Mouse (Mus musculus) embryonic facial prominence, embryonic 13.5 days (tissue): ENCODE data around the gene Zc3h12b. TPM values are rescaled to one million over a fixed set of nuclear protein-coding genes. Genes with fewer than 3 reads are reported as not detected.

Source experiments
- ATAC-seq: fragments of 200-750 bp; cut with Nextera tagmentation; 2 replicates; pipeline ENCODE4 v1.8.0; 2017; ENCODE audit warnings: low read depth; ENCODE audit not compliant: insufficient number of reproducible peaks, insufficient read depth, low FRiP score, low TSS enrichment
- H3K27ac ChIP-seq: fragments of 300-500 bp; sonication (generic); 2 replicates; pipeline ENCODE4 v1.5.1; 2015; ENCODE audit warnings: moderate library complexity, mild to moderate bottlenecking, inconsistent platforms
- H3K27me3 ChIP-seq: fragments of 300-500 bp; sonication (generic); 2 replicates; pipeline ENCODE4 v1.6.1; 2015; ENCODE audit warnings: mild to moderate bottlenecking, inconsistent platforms
- H3K36me3 ChIP-seq: fragments of 300-500 bp; sonication (generic); 2 replicates; pipeline ENCODE4 v1.6.1; 2015; ENCODE audit warnings: mild to moderate bottlenecking, inconsistent platforms
- H3K4me1 ChIP-seq: fragments of 300-500 bp; sonication (generic); 2 replicates; pipeline ENCODE4 v1.6.1; 2015; ENCODE audit warnings: inconsistent platforms
- H3K4me2 ChIP-seq: fragments of 300-500 bp; sonication (generic); 2 replicates; pipeline ENCODE4 v1.6.1; 2015; ENCODE audit warnings: moderate library complexity, mild to moderate bottlenecking, inconsistent platforms
- H3K4me3 ChIP-seq: fragments of 300-500 bp; sonication (generic); 2 replicates; pipeline ENCODE4 v1.5.1; 2015; ENCODE audit warnings: mild to moderate bottlenecking, inconsistent platforms
- H3K9ac ChIP-seq: fragments of 300-500 bp; sonication (generic); 2 replicates; pipeline ENCODE4 v1.6.1; 2015; ENCODE audit warnings: mild to moderate bottlenecking, inconsistent platforms
- H3K9me3 ChIP-seq: fragments of 300-500 bp; sonication (generic); 2 replicates; pipeline ENCODE4 v1.6.1; 2016; ENCODE audit warnings: inconsistent platforms
- WGBS: fragments of 180-500 bp; shearing (Covaris S2); methylation state at CpG from one replicate; pipeline ENCODE4 v1.1.7; 2015; ENCODE audit warnings: mixed read lengths; 5-methylcytosine and 5-hydroxymethylcytosine counted together
- polyA plus RNA-seq: library from polyadenylated mRNA; unstranded; fragments of >200 nt; fragmentation: Nextera tagmentation; extraction: Ambion mirVana; gene quantifications from 2 replicates; pipeline ENCODE4 v1.2.1, GENCODE M21; 2015

The Zc3h12b gene
- 4.7 and 4.8 TPM in 2 replicates for polyA plus RNA-seq

DNA sequence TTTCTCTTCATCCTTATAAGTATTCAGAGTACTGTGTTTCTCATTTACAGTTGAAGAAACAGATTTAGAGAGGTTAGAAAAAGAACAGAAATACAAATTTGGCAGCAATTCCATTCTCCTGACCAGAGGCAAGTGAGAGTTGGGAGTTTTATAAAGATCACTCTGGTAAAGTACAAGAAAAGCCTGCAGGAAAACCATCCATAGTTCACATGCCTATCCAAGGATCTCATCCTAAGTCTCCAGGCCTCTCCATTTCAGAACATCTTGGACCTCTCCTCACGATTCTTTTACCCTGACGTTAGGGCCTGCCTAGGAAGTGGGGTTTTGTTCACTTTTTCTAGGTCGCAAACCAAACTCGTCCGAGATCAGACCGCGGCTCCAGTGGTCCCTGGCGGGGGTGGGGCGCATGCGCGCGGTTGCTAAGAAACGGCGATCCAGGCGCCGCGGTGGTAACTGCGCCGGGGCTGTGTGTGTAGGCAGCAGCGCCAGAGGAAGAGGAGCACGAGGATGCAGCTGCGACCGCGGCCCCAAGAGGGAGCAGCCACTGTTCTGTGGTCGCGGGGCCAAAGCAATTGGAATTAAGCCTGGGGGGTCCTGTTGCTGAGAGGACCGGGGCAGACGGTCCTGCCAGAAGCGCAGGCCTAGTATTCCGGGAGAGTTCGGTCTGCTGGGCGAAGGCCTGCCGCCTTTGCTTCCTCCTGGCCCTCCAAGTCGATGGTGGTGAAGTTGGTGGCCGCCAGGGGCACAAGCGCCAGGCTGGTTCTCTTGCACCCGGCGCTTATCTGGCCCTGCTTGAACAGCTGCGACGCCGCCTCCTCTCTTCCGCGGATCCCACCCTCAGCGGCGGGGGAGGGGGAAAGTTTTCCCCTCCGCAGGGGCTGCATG, at the start of gene Zc3h12b:
Gene Zc3h12b (plus strand): TSS at position 452 of the 885 bp plus-strand sequence.
- peak within 1 kb of the TSS; percentile 53 for H3K4me3 ChIP-seq

DNA sequence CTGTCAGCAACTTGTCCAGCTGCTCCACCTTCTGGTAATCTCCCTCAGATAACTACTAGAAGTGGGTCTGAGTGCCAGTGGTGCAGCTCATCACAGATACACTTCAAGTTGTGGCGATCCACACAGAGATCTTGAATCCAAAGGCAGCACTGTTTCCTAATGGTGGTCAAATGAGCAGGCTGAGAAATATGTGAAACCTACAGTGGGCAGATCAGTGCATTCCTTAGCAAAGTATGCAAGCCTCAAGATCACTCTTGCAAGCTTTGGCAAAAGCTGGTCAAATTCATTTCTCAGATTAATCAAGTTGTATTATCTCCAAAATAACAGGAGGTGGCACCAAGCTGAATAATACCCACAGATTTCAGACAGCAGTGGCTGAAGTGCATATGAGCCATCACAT, 29.3 kb upstream of the Zc3h12b start:
- no peaks in the 10 kb centered on the region for H3K27me3 ChIP-seq
- H3K27ac ChIP-seq, result no peak overlapping the region
- no peak overlapping the region for H3K4me2 ChIP-seq
- H3K9ac ChIP-seq, result no peak overlapping the region
- no peak for ATAC-seq
- H3K9me3 ChIP-seq, result no peaks in the 10 kb centered on the region
- H3K4me1 ChIP-seq, result no peaks in the 10 kb centered on the region
- 87% methylated on average over 1 of the region's 1 CpGs for WGBS
- no peak overlapping the region for H3K4me3 ChIP-seq
- H3K36me3 ChIP-seq, result no peaks in the 10 kb centered on the region

More for the DNA sequence above, at the start of gene Zc3h12b:
- H3K27ac ChIP-seq, result peak within 1 kb of the TSS; percentile 64
- ATAC-seq, result peak; percentile 93
- no peaks in the 10 kb centered on the region for H3K4me1 ChIP-seq
- peak within 1 kb of the TSS; percentile 57 for H3K4me2 ChIP-seq
- no peaks in the 10 kb centered on the region for H3K36me3 ChIP-seq
- peak within 1 kb of the TSS; percentile 72 for H3K9ac ChIP-seq
- H3K27me3 ChIP-seq, result peaks cover 10% of the 10 kb centered on the region; the same call in 1 of the 2 replicates
- no peaks in the 10 kb centered on the region for H3K9me3 ChIP-seq
- 27% methylated on average over 46 of the region's 46 CpGs for WGBS

DNA sequence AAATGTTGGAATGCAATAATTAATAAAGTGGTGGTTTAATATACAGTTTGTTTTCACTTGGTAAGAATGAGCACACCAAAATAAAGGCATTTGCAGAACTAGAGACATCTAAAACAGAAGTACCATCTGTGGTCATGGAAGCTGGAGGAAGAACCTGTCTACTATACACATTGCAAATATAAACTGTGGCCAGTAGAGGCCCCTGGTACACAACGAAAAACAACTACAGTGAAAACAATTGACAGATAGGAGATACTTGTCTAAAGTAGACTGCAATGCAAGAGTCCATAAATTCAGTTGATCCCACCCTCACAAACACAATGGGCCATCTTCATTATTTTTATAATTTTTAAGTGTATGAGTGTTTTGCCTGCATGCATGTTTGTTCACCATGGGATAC, 24.4 kb upstream of the Zc3h12b start:
- WGBS, result 77% methylated on average over 1 of the region's 1 CpGs
- H3K27ac ChIP-seq, result no peak overlapping the region
- no peak overlapping the region for H3K4me2 ChIP-seq
- H3K36me3 ChIP-seq, result no peaks in the 10 kb centered on the region
- no peaks in the 10 kb centered on the region for H3K27me3 ChIP-seq
- no peak overlapping the region for H3K9ac ChIP-seq
- no peak overlapping the region for H3K4me3 ChIP-seq
- ATAC-seq, result no peak
- no peaks in the 10 kb centered on the region for H3K4me1 ChIP-seq
- no peaks in the 10 kb centered on the region for H3K9me3 ChIP-seq

GRCm38 (mm10) chrX:95738253-95738652, 26.8 kb downstream of the Zc3h12b start:
- Histone ChIP-seq H3K4me3 (no peak overlapping the region), H3K4me2 (no peak overlapping the region), H3K9ac (no peak overlapping the region), H3K27ac (no peak overlapping the region), H3K4me1 (no peaks in the 10 kb centered on the region), H3K9me3 (no peaks in the 10 kb centered on the region), H3K27me3 (no peaks in the 10 kb centered on the region), H3K36me3 (peaks cover under 1% of the 10 kb centered on the region; the same call in 1 of the 2 replicates)
- WGBS, result 38% methylated on average over 2 of the region's 2 CpGs
- ATAC-seq, result no peak

GRCm38 (mm10) chrX:95795881-95796280, 84.4 kb downstream of the Zc3h12b start:
- H3K27ac ChIP-seq, result no peak overlapping the region

GRCm38 (mm10) chrX:95801790-95802189, 90.3 kb downstream of the Zc3h12b start:
- Histone ChIP-seq H3K9me3 (no peaks in the 10 kb centered on the region), H3K27me3 (no peaks in the 10 kb centered on the region), H3K4me3 (no peak overlapping the region), H3K9ac (no peak overlapping the region), H3K27ac (no peak overlapping the region), H3K36me3 (no peaks in the 10 kb centered on the region), H3K4me1 (no peaks in the 10 kb centered on the region), H3K4me2 (no peak overlapping the region)
- 71% methylated on average over 1 of the region's 1 CpGs for WGBS
- no peak for ATAC-seq

More at GRCm38 (mm10) chrX:95795881-95796280, 84.4 kb downstream of the Zc3h12b start:
- 76% methylated on average over 3 of the region's 3 CpGs for WGBS
- Histone ChIP-seq H3K9ac (no peak overlapping the region), H3K27me3 (no peaks in the 10 kb centered on the region), H3K9me3 (no peaks in the 10 kb centered on the region), H3K4me1 (no peaks in the 10 kb centered on the region), H3K4me2 (no peak overlapping the region), H3K4me3 (no peak overlapping the region), H3K36me3 (no peaks in the 10 kb centered on the region)
- no peak for ATAC-seq

GRCm38 (mm10) chrX:95852806-95853205, 141.3 kb downstream of the Zc3h12b start:
- ATAC-seq, result no peak
- Histone ChIP-seq H3K27me3 (no peaks in the 10 kb centered on the region), H3K4me1 (no peaks in the 10 kb centered on the region), H3K27ac (no peak overlapping the region), H3K4me2 (no peak overlapping the region), H3K4me3 (no peak overlapping the region), H3K9ac (no peak overlapping the region), H3K9me3 (no peaks in the 10 kb centered on the region), H3K36me3 (no peaks in the 10 kb centered on the region)
- 64% methylated on average over 9 of the region's 14 CpGs for WGBS

DNA sequence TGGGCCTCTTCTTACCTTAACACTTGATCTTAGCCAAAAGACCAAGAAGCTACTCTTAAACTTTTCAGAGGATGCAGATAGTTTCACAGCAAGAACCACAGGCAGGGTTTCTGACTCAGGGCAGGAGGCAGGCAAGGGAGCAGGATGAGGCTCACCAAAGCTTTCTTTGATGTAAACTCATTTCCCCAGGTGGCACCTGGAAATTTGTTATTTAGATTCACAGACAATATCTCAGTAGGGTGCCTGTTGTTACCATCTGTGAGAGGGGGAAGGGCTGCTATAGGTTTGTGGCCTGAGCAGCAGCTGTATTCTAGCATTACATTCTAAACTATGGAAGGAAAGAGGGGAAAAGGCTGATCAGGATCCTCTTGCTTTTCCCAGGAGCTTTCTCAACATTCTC, 169.6 kb downstream of the Zc3h12b start:
- Histone ChIP-seq H3K36me3 (no peaks in the 10 kb centered on the region), H3K9ac (no peak overlapping the region), H3K9me3 (no peaks in the 10 kb centered on the region), H3K4me2 (no peak overlapping the region), H3K27me3 (no peaks in the 10 kb centered on the region), H3K4me3 (no peak overlapping the region), H3K4me1 (no peaks in the 10 kb centered on the region), H3K27ac (no peak overlapping the region)
- no peak for ATAC-seq

GRCm38 (mm10) chrX:95902716-95903115, 191.2 kb downstream of the Zc3h12b start:
- Histone ChIP-seq H3K27ac (no peak overlapping the region), H3K36me3 (no peaks in the 10 kb centered on the region), H3K27me3 (peaks cover 7% of the 10 kb centered on the region), H3K9me3 (no peaks in the 10 kb centered on the region), H3K9ac (no peak overlapping the region), H3K4me3 (no peak overlapping the region), H3K4me1 (no peaks in the 10 kb centered on the region), H3K4me2 (no peak overlapping the region)
- ATAC-seq, result no peak
- WGBS, result 83% methylated on average over 3 of the region's 3 CpGs

DNA sequence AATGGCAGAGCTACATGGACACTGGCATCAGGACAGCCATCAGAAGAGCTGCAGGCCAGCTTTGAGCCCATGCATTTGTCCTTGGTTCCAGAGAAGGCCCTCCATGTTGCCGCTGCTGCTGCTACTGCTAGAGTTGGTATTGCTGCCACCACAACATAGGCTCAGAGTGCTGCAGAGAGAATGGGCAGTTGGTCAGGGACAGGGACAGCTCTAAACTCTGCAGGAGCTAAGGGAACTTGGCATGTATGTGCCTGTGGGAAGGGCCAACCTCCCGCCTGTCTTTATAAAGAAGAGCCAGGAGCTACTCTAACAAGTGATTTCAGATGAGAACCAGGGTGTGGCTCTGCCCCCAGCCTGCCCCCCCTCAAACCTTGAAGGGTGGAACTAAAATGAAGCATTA, 224.0 kb downstream of the Zc3h12b start:
- Histone ChIP-seq H3K9ac (no peak overlapping the region), H3K27ac (no peak overlapping the region), H3K4me2 (no peak overlapping the region), H3K4me1 (no peaks in the 10 kb centered on the region), H3K4me3 (no peak overlapping the region), H3K9me3 (no peaks in the 10 kb centered on the region), H3K27me3 (peaks cover 6% of the 10 kb centered on the region; the same call in 1 of the 2 replicates), H3K36me3 (peaks cover 25% of the 10 kb centered on the region)
- no peak for ATAC-seq
- WGBS, result 91% methylated on average over 2 of the region's 2 CpGs

DNA sequence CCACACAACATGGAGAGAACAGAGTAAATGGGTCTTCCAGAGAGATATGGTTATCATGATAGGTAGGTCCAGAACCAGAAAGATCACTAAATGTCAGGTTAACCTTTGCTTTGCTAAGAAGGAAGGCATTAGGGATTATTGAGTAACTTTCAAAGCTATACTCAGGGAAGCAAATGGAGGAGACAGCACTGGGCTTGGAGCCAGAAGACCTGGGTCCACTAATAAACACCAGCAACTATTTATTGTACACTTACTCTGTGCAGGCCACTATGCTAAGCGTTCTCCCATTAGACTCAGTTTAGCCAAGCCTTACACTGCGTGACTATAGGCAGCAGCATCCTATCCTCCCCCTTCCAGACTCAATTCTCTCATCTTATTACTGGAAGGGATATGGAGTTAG, 234.0 kb downstream of the Zc3h12b start:
- Histone ChIP-seq H3K36me3 (peaks cover 13% of the 10 kb centered on the region; the same call in 1 of the 2 replicates), H3K4me3 (no peak overlapping the region), H3K4me1 (no peaks in the 10 kb centered on the region), H3K27ac (no peak overlapping the region), H3K4me2 (no peak overlapping the region), H3K27me3 (peaks cover 5% of the 10 kb centered on the region; the same call in 1 of the 2 replicates), H3K9ac (no peak overlapping the region), H3K9me3 (no peaks in the 10 kb centered on the region)
- 96% methylated on average over 2 of the region's 2 CpGs for WGBS
- ATAC-seq, result no peak

GRCm38 (mm10) chrX:95948135-95948534, 236.7 kb downstream of the Zc3h12b start:
- Histone ChIP-seq H3K9me3 (no peaks in the 10 kb centered on the region), H3K4me3 (no peak overlapping the region), H3K4me2 (no peak overlapping the region), H3K36me3 (peaks cover 16% of the 10 kb centered on the region; the same call in 1 of the 2 replicates), H3K4me1 (no peaks in the 10 kb centered on the region), H3K27ac (no peak overlapping the region), H3K27me3 (peaks cover 5% of the 10 kb centered on the region; the same call in 1 of the 2 replicates), H3K9ac (no peak overlapping the region)
- 85% methylated on average over 4 of the region's 4 CpGs for WGBS
- no peak for ATAC-seq
